Mouse (Mus musculus): Measurements from ENCODE around the gene Lrch1.
A peak's percentile ranks its signal among the peaks of the same experiment; 100 is the strongest.

Lrch1 gene

GRCm38 (mm10) chr14:74893085-74893648 lies 54.5 kb downstream of the Lrch1 start:
- DNase-seq (ENCODE audit: low spot score in 2 of 2), result no peak

DNA sequence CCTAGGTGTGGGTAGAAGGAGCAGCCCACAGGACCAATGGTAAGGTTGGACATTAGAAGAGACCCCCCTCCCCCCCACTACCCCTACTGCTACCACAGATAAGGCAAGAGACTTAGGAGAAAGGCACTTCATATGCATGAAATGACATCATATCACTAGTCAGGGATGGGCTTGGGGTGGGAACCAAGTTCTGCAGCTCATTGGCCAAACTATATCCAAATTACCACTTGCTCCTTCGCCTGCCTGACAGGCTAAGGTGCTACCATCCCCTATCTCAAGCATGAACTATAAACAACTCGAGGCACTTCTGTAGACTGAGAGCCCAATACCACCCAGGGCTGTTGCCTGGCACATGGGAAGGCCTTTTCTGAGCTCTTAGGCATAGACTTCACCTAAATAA lies 58.4 kb downstream of the Lrch1 start:
- DNase-seq (ENCODE audit: low spot score in 2 of 2), result no peak

DNA sequence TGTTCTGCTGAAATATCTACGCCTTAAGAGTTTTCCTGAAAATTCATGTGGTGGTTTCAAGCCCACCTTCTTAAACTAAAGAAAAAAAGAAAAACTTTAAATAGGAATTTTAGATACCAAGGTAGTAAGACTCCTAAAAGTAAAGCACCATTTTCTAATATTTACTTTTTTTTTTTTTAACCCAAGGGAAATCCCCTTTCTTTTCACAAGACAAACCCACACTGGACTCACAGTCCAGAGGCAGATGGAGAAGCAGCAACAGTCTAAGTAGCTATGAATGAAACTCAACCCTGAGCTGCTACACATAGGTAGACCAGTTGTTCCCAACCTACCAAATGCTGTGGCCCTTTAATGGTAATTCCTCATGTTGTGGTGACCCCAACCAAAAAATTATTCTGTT lies 59.6 kb downstream of the Lrch1 start:
- DNase-seq (ENCODE audit: low spot score in 2 of 2), result no peak

DNA sequence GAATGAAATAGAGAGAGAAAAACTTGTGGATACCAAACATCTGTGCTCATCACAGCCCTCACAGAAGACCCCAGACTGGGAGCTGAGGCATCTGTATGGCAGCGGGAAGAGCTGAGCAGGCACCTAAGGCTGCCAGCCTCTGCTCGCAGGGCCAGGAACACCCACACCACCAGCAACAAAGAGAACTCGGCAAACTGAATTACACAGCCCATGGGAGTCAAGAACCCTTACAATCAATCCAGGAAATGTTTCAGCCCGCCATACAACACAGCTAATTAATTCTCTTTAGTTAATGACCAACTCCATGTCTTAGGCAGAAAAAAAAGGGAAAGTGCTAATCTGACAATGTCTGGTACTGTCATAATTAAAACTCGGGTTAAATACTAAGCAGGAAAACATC lies 61.2 kb downstream of the Lrch1 start:
- no peak for DNase-seq (ENCODE audit: low spot score in 2 of 2)

GRCm38 (mm10) chr14:74884920-74885319 lies 62.8 kb downstream of the Lrch1 start:
- DNase-seq (ENCODE audit: low spot score in 2 of 2), result no peak

DNA sequence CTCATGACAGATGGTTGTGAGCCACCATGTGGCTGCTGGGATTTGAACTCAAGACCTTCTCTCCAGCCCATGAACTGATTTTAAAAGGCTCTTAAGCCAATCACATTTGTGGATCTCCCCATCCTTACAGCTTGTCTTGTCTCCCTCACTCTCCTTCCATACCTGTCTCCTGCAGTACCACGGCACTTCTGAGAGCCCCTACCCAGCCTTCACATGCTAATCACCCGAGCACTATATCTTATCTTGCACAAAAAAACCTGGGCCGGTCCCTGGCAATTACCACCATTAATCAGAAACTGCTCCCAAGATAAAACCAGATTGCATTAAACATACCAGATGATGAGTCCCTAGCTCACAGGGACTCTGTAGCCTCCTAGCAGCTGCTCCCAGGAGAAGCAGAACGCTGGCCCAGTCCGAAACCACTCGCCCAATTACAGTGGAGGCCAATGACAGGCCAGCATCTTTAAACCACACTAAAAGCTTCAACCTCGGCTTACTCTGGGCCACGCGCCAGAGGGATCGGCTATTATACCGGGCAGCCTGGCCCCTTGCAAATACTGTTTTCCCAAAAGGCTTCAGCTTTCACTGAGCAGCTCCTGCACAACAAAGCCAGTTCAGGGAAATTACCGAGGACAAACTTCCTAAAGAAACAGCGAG lies 63.5 kb downstream of the Lrch1 start:
- peak; percentile 51 to 53 for DNase-seq (ENCODE audit: low spot score in 2 of 2)

GRCm38 (mm10) chr14:74883204-74883603 lies 64.5 kb downstream of the Lrch1 start:
- no peak for DNase-seq (ENCODE audit: low spot score in 2 of 2)

GRCm38 (mm10) chr14:74882754-74883153 lies 64.9 kb downstream of the Lrch1 start:
- no peak for DNase-seq (ENCODE audit: low spot score in 2 of 2)

GRCm38 (mm10) chr14:74880868-74881267 lies 66.8 kb downstream of the Lrch1 start:
- DNase-seq (ENCODE audit: low spot score in 2 of 2), result no peak

DNA sequence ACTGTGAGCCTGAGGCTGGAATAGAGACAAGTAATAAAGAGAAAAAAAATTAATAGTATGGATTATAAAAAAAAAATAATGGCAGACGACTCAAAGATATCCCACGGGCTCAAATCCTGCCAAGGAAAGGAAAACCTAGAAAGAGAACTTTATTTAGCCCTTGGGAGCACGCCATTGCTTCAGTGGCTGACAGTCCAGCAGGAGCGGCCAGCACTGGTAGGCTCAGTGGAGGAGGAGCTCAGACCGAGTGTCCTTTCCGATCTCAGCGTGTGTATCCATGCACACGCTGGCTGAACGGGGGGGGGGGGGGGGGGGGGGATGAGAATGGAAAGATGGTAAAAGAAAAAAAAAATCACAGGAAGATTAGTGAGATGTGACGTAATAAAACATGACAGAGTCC lies 68.2 kb downstream of the Lrch1 start:
- no peak for DNase-seq (ENCODE audit: low spot score in 2 of 2)

DNA sequence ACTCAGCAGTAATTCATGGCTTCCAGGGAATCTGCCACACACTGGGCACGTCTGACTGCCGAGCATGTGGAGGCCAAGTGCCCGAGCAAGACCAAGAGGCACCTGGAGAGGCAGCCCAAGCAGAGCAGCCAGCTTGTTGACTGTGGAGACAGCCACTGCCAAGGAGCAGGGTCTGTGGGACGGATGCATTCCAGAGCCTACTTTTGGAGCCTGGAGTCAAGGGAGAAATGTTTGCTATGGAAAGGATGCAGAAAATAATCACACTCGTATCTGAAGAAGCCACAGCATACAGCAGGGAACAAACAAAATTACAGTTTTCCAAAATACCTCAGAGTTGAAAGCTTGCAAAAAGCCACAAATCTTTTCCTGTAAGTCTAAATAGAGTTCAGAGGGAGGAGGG lies 70.4 kb downstream of the Lrch1 start:
- no peak for DNase-seq (ENCODE audit: low spot score in 2 of 2)

DNA sequence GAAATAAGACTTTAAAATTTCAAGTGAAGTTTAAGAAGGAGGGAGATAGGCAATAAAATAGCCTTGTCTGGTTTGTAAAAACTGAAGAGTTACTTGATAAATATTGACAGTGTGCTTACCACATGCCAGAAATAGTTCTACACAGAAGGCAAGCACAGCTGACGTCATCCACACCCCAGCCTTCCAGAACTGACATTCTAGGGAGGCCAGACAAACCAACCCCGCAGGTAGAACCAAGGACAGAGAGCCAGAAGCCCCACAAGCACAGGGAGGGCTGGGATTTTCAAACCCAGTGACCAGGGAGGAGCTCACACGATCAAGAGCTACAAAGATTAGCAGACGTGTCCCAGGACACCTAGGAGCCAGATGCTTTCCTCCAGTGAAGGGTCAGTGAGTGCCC lies 76.5 kb downstream of the Lrch1 start:
- no peak for DNase-seq (ENCODE audit: low spot score in 2 of 2)

DNA sequence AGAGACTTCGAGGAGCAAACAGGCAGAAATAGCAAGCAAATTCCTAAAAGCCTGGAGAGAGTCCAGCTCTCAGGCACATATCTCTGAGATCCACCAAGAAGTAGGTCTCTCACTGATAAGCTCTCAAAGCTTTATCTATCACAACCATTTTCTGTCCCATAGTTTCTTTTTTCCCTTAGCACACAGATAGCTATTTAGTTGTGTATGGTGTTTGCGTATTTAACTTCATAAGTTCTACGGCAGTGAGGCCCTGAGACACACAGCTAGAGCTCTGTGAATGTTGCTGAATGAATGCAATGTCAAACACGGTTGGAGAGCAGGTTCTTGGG lies 78.8 kb downstream of the Lrch1 start:
- no peak for DNase-seq (ENCODE audit: low spot score in 2 of 2)

- no peak for DNase-seq (ENCODE audit: low spot score in 2 of 2)
Observed at GRCm38 (mm10) chr14:74868188-74868901, 79.3 kb downstream of the Lrch1 start.

GRCm38 (mm10) chr14:74867076-74868042 lies 80.3 kb downstream of the Lrch1 start:
- DNase-seq (ENCODE audit: low spot score in 2 of 2), result no peak

DNA sequence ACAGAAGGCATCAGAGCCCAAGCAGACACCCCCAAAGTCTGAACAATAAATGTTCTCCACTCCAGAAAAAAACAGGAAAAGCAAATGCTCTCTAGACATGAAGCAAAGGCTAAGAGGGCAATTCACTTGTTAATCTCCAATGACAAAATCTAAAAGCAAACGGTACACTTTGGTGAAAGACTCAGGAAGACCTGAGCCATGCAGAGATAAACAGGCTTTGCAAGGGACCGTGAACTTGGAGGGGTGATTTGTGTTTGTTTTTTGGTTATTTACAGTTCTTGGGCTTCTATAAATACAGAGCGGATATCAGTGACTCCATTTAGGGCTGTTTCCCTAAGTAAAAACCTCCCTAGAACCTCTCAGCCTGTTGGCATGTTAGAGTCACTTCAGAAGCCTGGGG lies 81.9 kb downstream of the Lrch1 start:
- no peak for DNase-seq (ENCODE audit: low spot score in 2 of 2)

DNA sequence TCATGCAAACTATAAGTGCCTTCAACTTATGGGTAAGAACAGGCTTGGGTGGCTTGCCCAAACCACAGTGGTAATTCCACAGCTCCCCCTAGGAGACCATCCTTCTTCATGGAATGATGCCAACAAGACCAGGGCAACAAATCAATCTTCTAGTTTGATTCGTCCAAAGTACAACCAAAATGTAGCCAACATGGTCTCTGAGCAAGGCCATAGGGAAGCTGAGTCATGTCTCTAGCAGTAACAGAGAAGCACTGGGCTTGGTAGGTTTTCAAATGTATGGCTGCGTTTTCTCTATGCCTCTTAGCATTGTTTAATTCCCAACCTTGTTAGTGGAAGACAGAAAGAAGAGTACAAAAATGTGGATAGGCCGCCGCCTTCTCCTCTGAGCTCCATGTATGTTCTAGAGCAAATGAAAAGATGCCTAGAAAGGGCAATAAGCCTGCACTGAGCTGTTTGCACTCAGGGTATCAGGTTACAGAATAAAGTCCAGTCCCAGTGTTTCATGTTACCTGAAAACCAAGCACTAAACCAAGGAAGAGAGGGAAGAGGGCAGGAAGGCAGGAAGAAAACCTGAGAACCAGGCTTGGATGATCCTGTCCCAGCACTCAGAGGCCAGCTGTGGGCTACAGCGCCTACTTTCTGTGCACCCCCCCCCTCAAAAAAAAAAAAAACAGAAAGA lies 82.7 kb downstream of the Lrch1 start:
- no peak for DNase-seq (ENCODE audit: low spot score in 2 of 2)

DNA sequence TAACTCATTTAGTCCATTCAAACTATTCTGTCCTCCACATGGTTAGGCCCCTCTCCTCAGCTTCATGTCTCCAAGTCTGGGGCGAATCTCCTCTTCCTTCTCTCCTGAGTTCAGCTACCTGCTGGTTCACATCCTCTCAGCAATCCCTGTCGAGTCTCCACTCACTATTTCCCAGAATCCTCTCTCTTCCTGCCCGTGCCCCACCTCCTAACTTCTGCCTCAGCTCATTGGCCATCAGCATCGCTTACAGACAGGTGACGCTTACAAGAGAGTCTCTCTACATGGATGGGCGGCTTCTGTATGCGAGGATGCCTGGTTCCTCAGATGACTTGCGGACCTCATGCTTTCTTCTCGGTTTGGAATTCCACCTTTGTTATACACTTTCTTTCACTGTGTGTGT lies 86.2 kb downstream of the Lrch1 start:
- DNase-seq (ENCODE audit: low spot score in 2 of 2), result no peak

DNA sequence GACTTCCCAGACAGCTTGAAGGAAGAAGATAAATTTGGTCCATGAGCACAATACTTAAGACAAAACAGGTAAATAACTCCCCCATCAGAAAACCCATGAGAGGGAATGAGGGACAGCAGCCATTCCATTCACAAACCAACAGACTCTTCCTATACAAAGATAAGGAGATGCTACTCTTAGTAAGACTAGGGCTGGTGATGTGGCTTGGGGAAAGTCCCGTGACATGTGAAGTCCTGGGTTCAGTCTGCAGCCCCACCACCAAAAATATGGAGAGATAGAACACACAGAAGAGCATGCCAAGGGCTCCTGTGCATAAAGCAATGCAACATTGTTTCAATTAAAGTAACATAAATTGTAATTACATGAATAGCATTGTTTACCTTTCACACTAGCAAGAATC lies 88.5 kb downstream of the Lrch1 start:
- no peak for DNase-seq (ENCODE audit: low spot score in 2 of 2)

- no peak for DNase-seq (ENCODE audit: low spot score in 2 of 2)
Observed at GRCm38 (mm10) chr14:74855429-74855828, 92.2 kb downstream of the Lrch1 start.

DNA sequence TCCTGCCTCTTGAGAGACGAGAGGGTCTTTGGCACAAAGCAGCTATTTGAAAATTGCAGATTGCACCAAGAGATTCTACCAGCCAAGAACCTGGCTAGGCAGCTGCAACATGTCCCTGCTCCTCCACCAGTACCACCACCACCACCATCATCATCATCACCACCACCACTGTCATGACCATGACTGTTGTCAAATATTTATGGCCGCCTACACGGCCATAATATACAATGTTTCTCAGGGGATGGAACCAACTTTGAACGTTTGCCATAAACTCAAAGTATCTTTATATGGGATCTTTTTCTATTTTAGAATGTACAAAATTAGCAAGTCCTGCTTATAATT lies 93.9 kb downstream of the Lrch1 start:
- no peak for DNase-seq (ENCODE audit: low spot score in 2 of 2)

Measured in frontal cortex, postnatal 14 days (tissue).